Mouse (Mus musculus) small intestine, adult 2 months (tissue): ENCODE results near the gene Stk39. TPM values are rescaled to one million over a fixed set of nuclear protein-coding genes. Genes with fewer than 3 reads are reported as not detected.
A peak's percentile ranks its signal among the peaks of the same experiment; 100 is the strongest.

Experiments used
- H3K27ac ChIP-seq: fragments of 200-500 bp; 2 replicates; pipeline ENCODE4 v1.5.1; 2012; ENCODE audit warnings: low read depth, low read length, control low read depth, inconsistent platforms; ENCODE audit not compliant: insufficient read depth
- H3K27me3 ChIP-seq: fragments of 200-500 bp; 2 replicates; pipeline ENCODE4 v1.6.1; 2012; ENCODE audit warnings: mild to moderate bottlenecking, moderate library complexity, low read length, inconsistent platforms; ENCODE audit not compliant: control insufficient read depth, insufficient read depth
- H3K36me3 ChIP-seq: fragments of 200-500 bp; 2 replicates; pipeline ENCODE4 v1.6.1; 2012; ENCODE audit warnings: mild to moderate bottlenecking, low read length, control low read depth, inconsistent platforms; ENCODE audit not compliant: control insufficient read depth, insufficient read depth
- H3K4me1 ChIP-seq: fragments of 200-500 bp; 2 replicates; pipeline ENCODE4 v1.6.1; 2012; ENCODE audit warnings: low read length, inconsistent platforms, mixed read lengths; ENCODE audit not compliant: control insufficient read depth, insufficient read depth, insufficient read length
- H3K4me3 ChIP-seq: fragments of 200-500 bp; 2 replicates; pipeline ENCODE4 v1.5.1; 2012; ENCODE audit warnings: low read depth, mild to moderate bottlenecking, control low read depth, inconsistent platforms, low read length, moderate library complexity
- CTCF ChIP-seq: fragments of 200-500 bp; IDR thresholded peaks from 2 replicates; pipeline ENCODE4 v1.5.1; 2012; ENCODE audit warnings: low read depth, mild to moderate bottlenecking, control low read depth, inconsistent platforms, low read length, moderate library complexity, mixed read lengths; ENCODE audit not compliant: insufficient replicate concordance, insufficient read length; ENCODE audit errors: extremely low read depth
- POLR2A ChIP-seq: fragments of 200-500 bp; IDR thresholded peaks from 2 replicates; pipeline ENCODE4 v1.6.1; 2012; ENCODE audit warnings: low read depth, mild to moderate bottlenecking, control low read depth, inconsistent platforms, low read length, moderate library complexity
- WGBS: fragments of 180-500 bp; shearing (Covaris S2); methylation state at CpG from one replicate; pipeline ENCODE4 v1.1.7; 2018; 5-methylcytosine and 5-hydroxymethylcytosine counted together
- polyA plus RNA-seq: library from polyadenylated mRNA; depleted of rRNA; stranded (reverse); fragments of >200 nt; gene quantifications from 2 replicates; pipeline ENCODE4 v1.2.3, GENCODE M21; 2012

Gene Stk39
- polyA plus RNA-seq, 1 experiment: 4.6 TPM

- TF ChIP-seq POLR2A (no peak), CTCF (no peak)
- H3K27me3 ChIP-seq: no peaks in the 10 kb centered on the region
- peaks cover 11% of the 10 kb centered on the region for H3K4me1 ChIP-seq
- no peak overlapping the region for H3K27ac ChIP-seq
- WGBS: 85% methylated on average over 9 of the region's 9 CpGs
- H3K4me3 ChIP-seq: no peak overlapping the region
- H3K36me3 ChIP-seq: no peaks in the 10 kb centered on the region
These were observed 32.5 kb downstream of the Stk39 start for GRCm38 (mm10) chr2:68439614-68440013.

GRCm38 (mm10) chr2:68437920-68438319 is 34.1 kb downstream of the Stk39 start:
- 21% methylated on average over 5 of the region's 5 CpGs for WGBS
- Histone ChIP-seq H3K4me1 (peaks cover 22% of the 10 kb centered on the region), H3K4me3 (no peak overlapping the region), H3K36me3 (no peaks in the 10 kb centered on the region), H3K27me3 (no peaks in the 10 kb centered on the region), H3K27ac (no peak overlapping the region)
- TF ChIP-seq POLR2A: no peak
- TF ChIP-seq CTCF: no peak

- WGBS: 88% methylated on average over 7 of the region's 7 CpGs
- Histone ChIP-seq H3K4me1 (peaks cover 23% of the 10 kb centered on the region), H3K27me3 (no peaks in the 10 kb centered on the region), H3K36me3 (no peaks in the 10 kb centered on the region), H3K4me3 (no peak overlapping the region), H3K27ac (no peak overlapping the region)
- TF ChIP-seq CTCF (no peak), POLR2A (no peak)
These were observed 34.9 kb downstream of the Stk39 start for GRCm38 (mm10) chr2:68437216-68437615.

- Histone ChIP-seq H3K27me3 (no peaks in the 10 kb centered on the region), H3K36me3 (no peaks in the 10 kb centered on the region), H3K27ac (peak overlapping the region; percentile 28), H3K4me3 (peak overlapping the region; percentile 28), H3K4me1 (peaks cover 28% of the 10 kb centered on the region)
- WGBS: 11% methylated on average over 10 of the region's 10 CpGs
- TF ChIP-seq POLR2A: no peak
- no peak for TF ChIP-seq CTCF
These were observed 35.8 kb downstream of the Stk39 start for GRCm38 (mm10) chr2:68436305-68436704.

- Histone ChIP-seq H3K36me3 (no peaks in the 10 kb centered on the region), H3K27me3 (no peaks in the 10 kb centered on the region), H3K4me3 (peak overlapping the region; percentile 28; the same call in 1 of the 2 replicates), H3K27ac (peak overlapping the region; percentile 64), H3K4me1 (peaks cover 32% of the 10 kb centered on the region)
- 23% methylated on average over 15 of the region's 15 CpGs for WGBS
- TF ChIP-seq CTCF: no peak
- TF ChIP-seq POLR2A: no peak
These were observed 36.4 kb downstream of the Stk39 start for GRCm38 (mm10) chr2:68435494-68436255.

- WGBS: 15% methylated on average over 4 of the region's 4 CpGs
- Histone ChIP-seq H3K27me3 (no peaks in the 10 kb centered on the region), H3K4me1 (peaks cover 32% of the 10 kb centered on the region), H3K4me3 (no peak overlapping the region), H3K36me3 (no peaks in the 10 kb centered on the region), H3K27ac (peak overlapping the region; percentile 77)
- TF ChIP-seq CTCF (no peak), POLR2A (no peak)
These were observed 37.1 kb downstream of the Stk39 start for GRCm38 (mm10) chr2:68434997-68435396.

GRCm38 (mm10) chr2:68434576-68434975 is 37.5 kb downstream of the Stk39 start:
- H3K36me3 ChIP-seq: no peaks in the 10 kb centered on the region
- no peaks in the 10 kb centered on the region for H3K27me3 ChIP-seq
- H3K4me3 ChIP-seq: no peak overlapping the region
- no peak for TF ChIP-seq CTCF
- TF ChIP-seq POLR2A: no peak
- peaks cover 32% of the 10 kb centered on the region for H3K4me1 ChIP-seq
- peak overlapping the region; percentile 77 for H3K27ac ChIP-seq
- 11% methylated on average over 5 of the region's 5 CpGs for WGBS
